In genomic region chr12:31026423-31026822, GRCm38 (mm10) we compare ENCODE assay signal across 12 mouse cellular contexts. TPM values are rescaled to one million over a fixed set of nuclear protein-coding genes. Genes with fewer than 3 reads are reported as not detected.
DNase-seq lines count a peak whose midpoint lies in the region; ATAC-seq and TF ChIP-seq lines count a peak whose summit lies in the region.
"Had no signal": no experiment of that assay in that cellular context is flagged by ENCODE, and none has a peak within 500 bp of the region (broad histone marks: within the 10 kb centered on the region; RNA-seq: fewer than 3 reads in every experiment).

No protein-coding gene starts in this region.

- no peaks in the 10 kb centered on the region for H3K4me1 ChIP-seq in midbrain, postnatal 0 days (ENCODE audit: insufficient read depth, low read length)
- no peaks in the 10 kb centered on the region for H3K4me1 ChIP-seq in midbrain, embryonic 14.5 days (ENCODE audit: control insufficient read depth, insufficient read depth, low read length)
- no peaks in the 10 kb centered on the region for H3K4me1 ChIP-seq in kidney, postnatal 0 days (replicated peaks; ENCODE audit: insufficient read depth, low read length)
- peaks cover 18% of the 10 kb centered on the region for H3K4me1 ChIP-seq in lung, embryonic 14.5 days (ENCODE audit: insufficient read depth)
- H3K4me1 ChIP-seq in liver, embryonic 12.5 days, result no peaks in the 10 kb centered on the region
- H3K4me1 ChIP-seq: forebrain, embryonic 12.5 days; neural tube, embryonic 13.5 days had no signal

- H3K27me3 ChIP-seq in midbrain, postnatal 0 days (ENCODE audit: insufficient read depth, low read length), result no peaks in the 10 kb centered on the region
- H3K27me3 ChIP-seq in midbrain, embryonic 14.5 days (ENCODE audit: control insufficient read depth, insufficient read depth, low read length), result no peaks in the 10 kb centered on the region
- no peaks in the 10 kb centered on the region for H3K27me3 ChIP-seq in kidney, postnatal 0 days (ENCODE audit: insufficient read depth, low read length)
- H3K27me3 ChIP-seq in lung, embryonic 14.5 days (ENCODE audit: insufficient read depth, low read length), result no peaks in the 10 kb centered on the region
- no peaks in the 10 kb centered on the region for H3K27me3 ChIP-seq in liver, embryonic 12.5 days (replicated peaks)
- H3K27me3 ChIP-seq: forebrain, embryonic 12.5 days; neural tube, embryonic 13.5 days had no signal

- no peak overlapping the region for H3K4me2 ChIP-seq in midbrain, postnatal 0 days (ENCODE audit: low read depth, low read length, poor library complexity, severe bottlenecking)
- H3K4me2 ChIP-seq in midbrain, embryonic 14.5 days (ENCODE audit: low read length), result no peak overlapping the region
- no peak overlapping the region for H3K4me2 ChIP-seq in kidney, postnatal 0 days (ENCODE audit: low read length)
- no peak overlapping the region for H3K4me2 ChIP-seq in lung, embryonic 14.5 days
- H3K4me2 ChIP-seq in liver, embryonic 12.5 days, result no peak overlapping the region
- H3K4me2 ChIP-seq: forebrain, embryonic 12.5 days; midbrain, embryonic 11.5 days; neural tube, embryonic 13.5 days had no signal

- H3K27ac ChIP-seq in midbrain, postnatal 0 days (ENCODE audit: low read depth, low read length), result no peak overlapping the region
- no peak overlapping the region for H3K27ac ChIP-seq in midbrain, embryonic 14.5 days (replicated peaks; ENCODE audit: low read depth, low read length)
- no peak overlapping the region for H3K27ac ChIP-seq in kidney, postnatal 0 days
- no peak overlapping the region for H3K27ac ChIP-seq in lung, embryonic 14.5 days (ENCODE audit: low read depth)
- H3K27ac ChIP-seq in liver, embryonic 12.5 days, result no peak overlapping the region
- H3K27ac ChIP-seq: forebrain, embryonic 12.5 days; neural tube, embryonic 13.5 days had no signal

- peak; percentile 1 for DNase-seq in midbrain, postnatal 0 days (ENCODE audit: low spot score)
- no peak for DNase-seq in midbrain, embryonic 14.5 days
- DNase-seq in kidney, postnatal 0 days (ENCODE audit: low spot score), result peak; percentile 90
- DNase-seq in lung, embryonic 14.5 days, result peak; percentile 98
- no peak for DNase-seq in cerebellum, postnatal 10 days
- DNase-seq: heart, adult 18-20 months; heart, postnatal 36 days had no signal

- no peak for ATAC-seq in midbrain, postnatal 0 days (ENCODE audit: low FRiP score)
- ATAC-seq in midbrain, embryonic 14.5 days (ENCODE audit: low FRiP score, low TSS enrichment), result no peak
- ATAC-seq in kidney, postnatal 0 days (replicated peaks; ENCODE audit: low FRiP score, low read depth), result no peak; the same call in 1 of the 2 replicates
- ATAC-seq in lung, embryonic 14.5 days (ENCODE audit: insufficient read depth), result peak; percentile 95
- no peak for ATAC-seq in liver, embryonic 12.5 days
- no peak for ATAC-seq in CD4-positive, CD25-positive, alpha-beta regulatory T cell, adult 4 months

- no peak overlapping the region for H3K9ac ChIP-seq in midbrain, postnatal 0 days (replicated peaks; ENCODE audit: low read length, poor library complexity, severe bottlenecking)
- no peak overlapping the region for H3K9ac ChIP-seq in midbrain, embryonic 14.5 days (replicated peaks; ENCODE audit: low read length)
- H3K9ac ChIP-seq in kidney, postnatal 0 days (ENCODE audit: low read depth, low read length), result no peak overlapping the region
- H3K9ac ChIP-seq in lung, embryonic 14.5 days, result no peak overlapping the region
- H3K9ac ChIP-seq in liver, embryonic 12.5 days, result no peak overlapping the region
- H3K9ac ChIP-seq: forebrain, embryonic 12.5 days; neural tube, embryonic 13.5 days had no signal

- H3K36me3 ChIP-seq in midbrain, postnatal 0 days (ENCODE audit: insufficient read depth, low read length), result no peaks in the 10 kb centered on the region
- no peaks in the 10 kb centered on the region for H3K36me3 ChIP-seq in midbrain, embryonic 14.5 days (ENCODE audit: control insufficient read depth, insufficient read depth, low read length)
- no peaks in the 10 kb centered on the region for H3K36me3 ChIP-seq in kidney, postnatal 0 days (ENCODE audit: insufficient read depth, low read length)
- H3K36me3 ChIP-seq in lung, embryonic 14.5 days (ENCODE audit: insufficient read depth), result no peaks in the 10 kb centered on the region
- no peaks in the 10 kb centered on the region for H3K36me3 ChIP-seq in liver, embryonic 12.5 days
- H3K36me3 ChIP-seq: forebrain, embryonic 12.5 days; neural tube, embryonic 13.5 days had no signal

- TF ChIP-seq CTCF in midbrain, postnatal 0 days (IDR thresholded peaks at IDR 0.05), result no peak
- TF ChIP-seq CTCF in kidney, postnatal 0 days (IDR thresholded peaks at IDR 0.05; ENCODE audit: low read depth), result no peak
- TF ChIP-seq CTCF in lung, embryonic 14.5 days (IDR thresholded peaks at IDR 0.05; ENCODE audit: low read depth), result no peak

- H3K4me3 ChIP-seq in midbrain, postnatal 0 days (ENCODE audit: low read depth, low read length), result no peak overlapping the region
- no peak overlapping the region for H3K4me3 ChIP-seq in midbrain, embryonic 14.5 days (replicated peaks; ENCODE audit: low read depth, low read length)
- no peak overlapping the region for H3K4me3 ChIP-seq in kidney, postnatal 0 days (replicated peaks; ENCODE audit: low read depth, low read length)
- H3K4me3 ChIP-seq in lung, embryonic 14.5 days (ENCODE audit: low read depth, low read length), result no peak overlapping the region
- H3K4me3 ChIP-seq in liver, embryonic 12.5 days, result no peak overlapping the region
- H3K4me3 ChIP-seq: forebrain, embryonic 12.5 days; neural tube, embryonic 13.5 days had no signal

- 76% methylated on average over 7 of the region's 7 CpGs for WGBS in midbrain, postnatal 0 days
- 83% methylated on average over 7 of the region's 7 CpGs for WGBS in midbrain, embryonic 14.5 days
- 14% methylated on average over 7 of the region's 7 CpGs for WGBS in kidney, postnatal 0 days
- 8% methylated on average over 7 of the region's 7 CpGs for WGBS in lung, embryonic 14.5 days
- 60% methylated on average over 7 of the region's 7 CpGs for WGBS in liver, embryonic 12.5 days (ENCODE audit: insufficient replicate concordance)

- no peaks in the 10 kb centered on the region for H3K9me3 ChIP-seq in midbrain, postnatal 0 days (ENCODE audit: low read length)
- H3K9me3 ChIP-seq in midbrain, embryonic 14.5 days (ENCODE audit: control insufficient read depth, low read length), result no peaks in the 10 kb centered on the region
- no peaks in the 10 kb centered on the region for H3K9me3 ChIP-seq in kidney, postnatal 0 days (replicated peaks; ENCODE audit: low read length)
- H3K9me3 ChIP-seq in lung, embryonic 14.5 days (ENCODE audit: low read depth, low read length), result no peaks in the 10 kb centered on the region
- H3K9me3 ChIP-seq in liver, embryonic 12.5 days (replicated peaks), result no peaks in the 10 kb centered on the region
- H3K9me3 ChIP-seq: forebrain, embryonic 12.5 days; neural tube, embryonic 13.5 days had no signal

RNA-seq across cellular contexts. Expression of gene Fam110c, which starts 47.2 kb away (rescaled TPM):
- total RNA-seq in midbrain, postnatal 0 days (2014; rRNA removed), result not detected in 2 replicates
- 0.22 and 0.31 TPM in 2 replicates for polyA plus RNA-seq in midbrain, postnatal 0 days (2015; fragmentation: Nextera tagmentation; extraction: Ambion mirVana)
- 0.11 TPM in 1 of 2 replicates, not detected in the other for polyA plus RNA-seq in midbrain, embryonic 14.5 days (2014; fragmentation: Nextera tagmentation; extraction: Ambion mirVana)
- 7.9 and 8.1 TPM in 2 replicates for polyA plus RNA-seq in kidney, postnatal 0 days (2015; fragmentation: Nextera tagmentation; extraction: Ambion mirVana)
- polyA plus RNA-seq in lung, embryonic 14.5 days (2014; fragmentation: Nextera tagmentation; extraction: Ambion mirVana), result 1.9 and 2.1 TPM in 2 replicates
- polyA plus RNA-seq in liver, embryonic 12.5 days (2016; fragmentation: Nextera tagmentation; extraction: Ambion mirVana), result 1.3 and 1.4 TPM in 2 replicates
- polyA plus RNA-seq in CD4-positive, CD25-positive, alpha-beta regulatory T cell, adult 4 months (2017; shearing (Covaris generic)), result under 1 TPM in 1 of 2 experiments, not detected in 1; 0.11 TPM

Comparison
In these comparisons a context has a peak if more than half of its experiments do, and no peak if none do; other contexts are left out.
1. DNase-seq: peak in midbrain, postnatal 0 days (single experiment), kidney, postnatal 0 days (single experiment) and lung, embryonic 14.5 days (single experiment); none in midbrain, embryonic 14.5 days (single experiment) and cerebellum, postnatal 10 days (0 of 2).